Mouse (Mus musculus) layer of hippocampus, adult 2 months (tissue): Measurements from ENCODE around the gene Eif2ak2. TPM values are rescaled to one million over a fixed set of nuclear protein-coding genes. Genes with fewer than 3 reads are reported as not detected.

Source experiments
- DNase-seq, 2 experiments: peaks; one replicate each; pipeline ENCODE4 v3.0.0; 2022; ENCODE audit warnings: low spot score in 2 of 2
- H3K27ac ChIP-seq: fragments of 200-600 bp; 2 replicates; pipeline ENCODE4 v1.8.1; 2022
- H3K4me3 ChIP-seq: fragments of 200-600 bp; 2 replicates; pipeline ENCODE4 v1.8.1; 2022; ENCODE audit warnings: mild to moderate bottlenecking
- CTCF ChIP-seq: fragments of 200-600 bp; conservative IDR thresholded peaks from 2 replicates; pipeline ENCODE4 v1.8.1; 2022; ENCODE audit warnings: antibody characterized with exemption, mild to moderate bottlenecking, moderate library complexity
- total RNA-seq, 2 experiments: library from RNA; stranded (reverse); gene quantifications; 2 replicates each; pipeline ENCODE4 v1.2.3; 2021

Gene Eif2ak2
- total RNA-seq, 2 experiments from 2014 or later = 5.4 to 6.2 TPM

GRCm38 (mm10) chr17:78889184-78889583 lies 6.8 kb upstream of the Eif2ak2 start:
- TF ChIP-seq CTCF = no peak
- H3K4me3 ChIP-seq = no peak overlapping the region
- no peak overlapping the region for H3K27ac ChIP-seq

DNA sequence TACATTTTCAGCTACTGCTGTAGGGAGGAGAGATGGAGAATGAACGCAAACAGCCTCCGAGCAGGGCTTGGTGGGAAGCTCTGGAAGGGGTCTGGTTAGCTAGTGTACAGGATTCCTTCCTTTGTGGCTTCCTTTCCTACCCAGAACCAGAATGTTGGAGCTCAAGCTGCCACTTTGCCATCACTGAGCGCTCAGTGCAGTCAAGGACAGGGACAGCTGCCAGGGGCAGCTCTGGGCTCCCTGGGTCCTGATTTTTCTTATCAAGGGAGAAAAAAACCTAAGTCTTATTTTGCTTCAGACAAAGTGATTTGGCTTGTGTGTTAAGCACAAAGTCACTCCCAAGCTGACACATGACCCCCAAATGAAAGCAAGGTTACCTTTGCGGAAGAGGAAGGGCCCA lies 6.2 kb upstream of the Eif2ak2 start:
- DNase-seq = no peak
- no peak for TF ChIP-seq CTCF
- H3K4me3 ChIP-seq = no peak overlapping the region
- H3K27ac ChIP-seq = no peak overlapping the region

More at GRCm38 (mm10) chr17:78889184-78889583, 6.8 kb upstream of the Eif2ak2 start:
- DNase-seq = no peak

DNA sequence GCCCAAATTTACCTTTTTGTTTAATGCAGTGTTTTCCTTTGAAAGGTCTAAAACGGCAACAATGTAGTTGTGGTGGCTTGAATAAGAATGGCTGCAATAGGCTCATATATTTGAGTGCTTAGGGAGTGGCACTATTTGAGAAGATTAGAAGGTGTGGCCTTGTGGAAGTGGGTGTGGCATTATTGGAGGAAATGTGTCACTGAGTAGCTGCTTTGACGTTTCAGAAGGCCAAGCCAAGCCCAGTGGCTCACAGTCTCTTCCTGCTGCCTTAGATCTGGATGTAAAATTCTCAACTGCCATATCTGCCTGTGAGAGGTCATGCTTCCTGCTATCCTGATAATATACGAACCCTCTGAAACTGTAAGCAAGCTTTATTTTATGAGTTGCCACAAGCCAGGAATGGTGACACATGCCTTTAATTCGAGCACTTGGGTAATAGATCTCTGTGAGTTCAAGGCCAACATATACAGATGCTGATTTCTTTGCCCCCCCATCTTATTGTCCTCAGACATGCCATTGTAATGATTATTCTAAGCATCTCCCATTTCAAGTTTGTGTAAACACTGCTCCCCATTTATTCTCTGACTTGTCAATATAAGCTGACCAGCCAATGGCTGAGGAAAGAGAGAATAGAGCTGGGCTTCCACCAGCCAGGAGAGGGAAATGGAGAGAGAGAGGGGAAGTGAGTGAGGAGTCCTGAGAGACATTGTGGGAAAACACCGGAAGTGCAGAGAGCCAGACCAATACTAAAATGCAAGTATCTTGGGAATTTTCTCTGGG lies 3.1 kb upstream of the Eif2ak2 start:
- no peak for DNase-seq
- Histone ChIP-seq H3K4me3 (no peak overlapping the region), H3K27ac (no peak overlapping the region)
- TF ChIP-seq CTCF = no peak

DNA sequence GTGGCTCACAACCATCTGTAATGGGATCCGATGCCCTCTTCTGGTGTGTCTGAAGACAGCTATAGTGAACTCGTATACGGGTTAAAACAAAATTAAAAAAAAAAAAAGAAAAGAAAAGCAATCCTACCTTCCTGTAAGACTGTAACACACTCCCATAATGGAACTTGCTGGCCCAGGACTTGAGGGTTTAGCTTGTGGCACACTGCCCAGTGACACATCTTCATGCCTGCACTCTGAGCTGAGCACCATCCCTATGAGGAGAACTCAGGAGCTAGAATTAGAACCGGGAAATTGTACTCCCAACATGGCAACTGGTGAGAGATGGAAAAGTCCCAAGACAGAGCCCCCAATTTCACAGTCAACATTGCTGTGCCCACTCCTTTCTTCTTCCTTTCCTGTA lies 918 bp upstream of the Eif2ak2 start:
- no peak for TF ChIP-seq CTCF
- DNase-seq = no peak
- Histone ChIP-seq H3K4me3 (no peak overlapping the region), H3K27ac (no peak overlapping the region)

DNA sequence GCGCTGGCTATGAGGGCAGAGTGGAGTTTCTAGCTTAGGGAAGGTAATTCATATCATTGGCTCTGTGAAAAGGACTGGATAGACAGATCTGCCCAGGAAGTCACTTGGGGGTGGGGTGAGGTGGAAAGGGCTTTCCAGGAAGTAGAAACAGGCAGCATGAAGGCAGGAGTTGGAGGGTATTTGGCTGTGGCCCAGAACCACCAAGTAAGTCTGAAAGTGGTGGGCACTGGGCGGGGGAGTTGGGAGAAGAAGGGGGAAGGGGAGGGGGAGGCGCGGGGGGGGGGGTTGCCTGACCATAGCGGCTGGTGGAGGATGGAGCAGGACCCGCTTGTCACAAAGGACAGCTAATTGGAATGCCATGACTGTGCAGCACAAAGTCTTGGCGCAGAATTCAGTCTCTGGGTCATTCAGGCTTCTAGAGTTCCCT lies 482 bp downstream of the Eif2ak2 start:
- peak overlapping the region; percentile 71 for H3K4me3 ChIP-seq
- no peak for TF ChIP-seq CTCF
- H3K27ac ChIP-seq = peak overlapping the region; percentile 64
- no peak for DNase-seq

DNA sequence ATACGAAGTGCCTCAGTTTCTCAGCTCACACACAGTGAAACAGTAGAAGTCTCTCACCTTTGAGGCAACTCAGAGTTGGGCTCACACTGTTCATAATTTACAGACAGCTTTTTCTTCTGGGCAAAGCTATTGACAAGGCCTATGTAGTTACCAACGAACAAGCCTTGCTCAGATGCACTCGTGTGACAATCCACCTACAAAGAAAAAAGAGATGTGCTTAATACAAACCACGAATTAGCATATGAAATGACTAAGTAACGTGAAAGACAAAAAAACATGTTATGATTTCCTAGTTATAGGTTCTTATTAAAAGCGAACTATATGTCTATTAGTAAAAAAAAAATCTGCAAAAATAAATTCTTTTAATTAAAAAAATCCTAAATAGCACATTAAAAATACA lies 8.5 kb downstream of the Eif2ak2 start:
- TF ChIP-seq CTCF = no peak
- Histone ChIP-seq H3K27ac (no peak overlapping the region), H3K4me3 (no peak overlapping the region)
- no peak for DNase-seq

- DNase-seq = no peak
- Histone ChIP-seq H3K27ac (no peak overlapping the region), H3K4me3 (no peak overlapping the region)
- no peak for TF ChIP-seq CTCF
Observed at GRCm38 (mm10) chr17:78856243-78856642, 26.1 kb downstream of the Eif2ak2 start.

DNA sequence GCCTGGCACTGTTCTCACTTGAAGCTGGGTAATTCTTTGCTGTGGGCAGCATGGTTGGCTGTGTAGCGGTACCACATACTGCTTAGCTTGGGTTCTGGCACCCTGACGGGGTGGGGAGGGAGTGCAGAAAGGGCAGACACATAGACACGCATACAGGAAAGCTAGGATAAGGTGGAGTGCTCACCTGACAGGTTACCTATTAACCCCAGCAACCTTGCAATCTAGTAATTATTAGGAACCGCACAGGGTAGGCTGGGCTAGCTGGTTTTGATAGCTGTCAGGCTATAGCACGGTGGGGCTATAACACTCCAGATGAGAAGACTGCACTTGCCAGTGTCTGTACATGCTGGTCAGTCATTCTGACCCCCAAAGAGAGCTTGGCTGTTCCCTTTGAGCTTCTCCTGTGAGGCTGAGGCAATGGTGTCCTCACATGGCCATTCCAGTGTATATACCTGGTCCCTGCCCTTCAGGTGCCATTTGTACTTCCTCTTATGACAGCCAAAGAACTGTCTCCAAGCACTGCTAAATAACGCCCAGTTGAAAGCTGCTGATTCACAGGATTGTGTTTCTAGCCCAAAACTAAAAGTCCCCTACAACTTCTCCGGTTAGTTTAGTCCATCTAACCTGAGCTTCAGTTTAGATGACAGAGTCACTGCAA lies 40.0 kb downstream of the Eif2ak2 start:
- no peak overlapping the region for H3K27ac ChIP-seq
- no peak overlapping the region for H3K4me3 ChIP-seq
- TF ChIP-seq CTCF = no peak
- no peak for DNase-seq

GRCm38 (mm10) chr17:78836056-78836455 lies 46.3 kb downstream of the Eif2ak2 start:
- no peak for DNase-seq
- H3K4me3 ChIP-seq = peak overlapping the region; percentile 83
- H3K27ac ChIP-seq = peak overlapping the region; percentile 89
- peak; percentile 61 for TF ChIP-seq CTCF

DNA sequence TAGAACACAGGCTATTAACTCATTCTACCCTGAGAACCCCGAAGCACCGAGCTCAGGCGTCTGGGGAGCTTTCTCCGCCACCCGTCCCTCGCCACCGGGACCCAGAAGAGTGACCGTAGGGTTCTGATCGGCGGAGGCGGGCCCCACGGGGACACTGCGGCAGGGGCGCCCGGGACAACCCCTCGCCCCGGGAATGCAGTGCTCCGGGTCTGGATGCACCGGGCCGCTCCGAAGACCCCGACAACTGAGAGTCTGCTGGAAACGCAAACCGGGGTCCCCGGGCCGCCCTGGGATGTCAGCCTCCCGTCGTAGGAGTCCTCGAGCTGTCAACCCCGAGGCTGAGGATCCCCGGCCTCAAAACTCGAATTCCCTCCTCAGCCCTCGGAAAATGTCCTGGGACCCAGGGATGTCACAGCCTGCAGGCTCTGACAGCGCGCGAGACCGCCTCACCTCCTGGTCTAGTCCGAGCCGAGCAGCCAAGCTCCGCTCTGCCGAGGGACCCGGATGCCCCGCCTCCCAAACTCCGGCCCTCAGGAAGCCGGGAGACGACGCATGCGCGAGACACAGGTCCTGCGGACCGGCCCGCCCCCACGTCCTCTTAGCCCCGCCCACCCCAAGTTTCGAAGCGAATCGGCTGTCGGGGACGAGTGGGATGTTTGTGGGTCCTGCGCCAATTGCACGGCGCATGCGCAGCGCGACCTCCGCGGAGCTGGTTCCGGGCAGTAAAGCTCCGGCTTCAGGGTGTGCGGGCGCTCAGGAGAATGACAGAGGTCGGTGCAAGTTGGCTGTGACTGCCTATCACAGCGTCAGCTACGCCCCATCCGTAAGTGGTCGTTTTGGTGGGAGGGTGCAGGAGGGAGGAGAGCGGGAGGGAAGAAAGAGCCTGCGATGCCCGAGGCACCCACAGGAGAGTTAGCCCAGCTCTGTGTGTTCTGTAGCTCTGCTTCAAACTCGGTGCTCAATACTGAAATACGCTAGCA lies 47.2 kb downstream of the Eif2ak2 start, which contains the start of the genes Heatr5b and Gpatch11:
Gene Heatr5b (minus strand): TSS at position 509 of the 980 bp plus-strand sequence.
Gene Gpatch11 (plus strand): TSS at position 712 of the 980 bp plus-strand sequence.
- TF ChIP-seq CTCF = no peak

GRCm38 (mm10) chr17:78824346-78824745 lies 58.0 kb downstream of the Eif2ak2 start:
- no peak for DNase-seq
- Histone ChIP-seq H3K27ac (no peak overlapping the region), H3K4me3 (no peak overlapping the region)
- TF ChIP-seq CTCF = no peak

More for the DNA sequence above, 47.2 kb downstream of the Eif2ak2 start, which contains the start of the genes Heatr5b and Gpatch11:
- H3K27ac ChIP-seq = peak within 1 kb of the TSS; percentile 89
- H3K4me3 ChIP-seq = peak within 1 kb of the TSS; percentile 83
- peak; percentile 97 to 99 for DNase-seq

- Histone ChIP-seq H3K4me3 (no peak overlapping the region), H3K27ac (no peak overlapping the region)
- TF ChIP-seq CTCF = no peak
- no peak for DNase-seq
Observed at GRCm38 (mm10) chr17:78809582-78809981, 72.8 kb downstream of the Eif2ak2 start.
